Mouse (Mus musculus) neutrophil, adult 5-6 weeks (primary cell): Measurements from ENCODE around the gene Ermard. TPM values are rescaled to one million over a fixed set of nuclear protein-coding genes. Genes with fewer than 3 reads are reported as not detected.

Source experiments
- ATAC-seq: fragments of 151-379, 151-347 bp; 2 replicates; pipeline ENCODE4 v1.8.0; 2017; ENCODE audit warnings: mild to moderate bottlenecking, moderate TSS enrichment; ENCODE audit not compliant: insufficient number of reproducible peaks, poor library complexity, low FRiP score, severe bottlenecking; ENCODE audit errors: extremely low read depth
- total RNA-seq: library from RNA; stranded (forward); fragments of 200-1000 nt; gene quantifications from 2 replicates; pipeline ENCODE4 v1.2.3, GENCODE M21; 2017

The Ermard gene
- total RNA-seq, 1 experiment from 2014 or later: 132 TPM

GRCm38 (mm10) chr17:15101355-15101754, 60.3 kb downstream of the Ermard start:
- ATAC-seq: no peak

- no peak for ATAC-seq
Observed at GRCm38 (mm10) chr17:15107143-15107649, 66.2 kb downstream of the Ermard start.

- ATAC-seq: no peak
Observed at GRCm38 (mm10) chr17:15108473-15109441, 67.7 kb downstream of the Ermard start.

- no peak for ATAC-seq
Observed at GRCm38 (mm10) chr17:15115550-15115949, 74.5 kb downstream of the Ermard start.

GRCm38 (mm10) chr17:15120096-15120495, 79.1 kb downstream of the Ermard start:
- ATAC-seq: no peak

GRCm38 (mm10) chr17:15120569-15120968, 79.6 kb downstream of the Ermard start:
- no peak for ATAC-seq

- ATAC-seq: no peak
Observed at GRCm38 (mm10) chr17:15129630-15130287, 88.8 kb downstream of the Ermard start.

GRCm38 (mm10) chr17:15130288-15130656, 89.3 kb downstream of the Ermard start:
- no peak for ATAC-seq

- ATAC-seq: no peak
Observed at GRCm38 (mm10) chr17:15134905-15135669, 94.1 kb downstream of the Ermard start.

GRCm38 (mm10) chr17:15137443-15137842, 96.4 kb downstream of the Ermard start:
- ATAC-seq: no peak

Other genes starting within 250 kb of the Ermard start
- not detected in 2 replicates for gene Wdr27, start 98.0 kb upstream of the Ermard start, total RNA-seq
- gene 1600012H06Rik, start 98.0 kb upstream of the Ermard start, total RNA-seq: 27.9 and 28.5 TPM in 2 replicates
- gene Phf10, start 79.9 kb upstream of the Ermard start, total RNA-seq: 37.2 and 37.8 TPM in 2 replicates
- gene 9030025P20Rik, start 62.7 kb upstream of the Ermard start, total RNA-seq: 13.9 and 18.3 TPM in 2 replicates
- 1.6 TPM in 1 of 2 replicates, not detected in the other for gene Gm3417, start 62.4 kb upstream of the Ermard start, total RNA-seq
- gene Gm3435, start 31.0 kb upstream of the Ermard start, total RNA-seq: 4.3 and 9.1 TPM in 2 replicates
- gene Tcte3, start 280 bp downstream of the Ermard start, total RNA-seq: not detected in 2 replicates
- gene Gm3448, start 329 bp downstream of the Ermard start, total RNA-seq: 12.9 and 14.3 TPM in 2 replicates